Mouse (Mus musculus) lung, postnatal 0 days (tissue): ENCODE data around the gene Rpl23.

Experiments
- CTCF ChIP-seq: IDR thresholded peaks from 2 replicates; pipeline ENCODE4 v1.5.1; 2016; ENCODE audit warnings: antibody characterized with exemption, mild to moderate bottlenecking
- EP300 ChIP-seq: IDR thresholded peaks from 2 replicates; pipeline ENCODE4 v1.6.1; 2016; ENCODE audit warnings: antibody characterized with exemption, mild to moderate bottlenecking, control low read depth

DNA sequence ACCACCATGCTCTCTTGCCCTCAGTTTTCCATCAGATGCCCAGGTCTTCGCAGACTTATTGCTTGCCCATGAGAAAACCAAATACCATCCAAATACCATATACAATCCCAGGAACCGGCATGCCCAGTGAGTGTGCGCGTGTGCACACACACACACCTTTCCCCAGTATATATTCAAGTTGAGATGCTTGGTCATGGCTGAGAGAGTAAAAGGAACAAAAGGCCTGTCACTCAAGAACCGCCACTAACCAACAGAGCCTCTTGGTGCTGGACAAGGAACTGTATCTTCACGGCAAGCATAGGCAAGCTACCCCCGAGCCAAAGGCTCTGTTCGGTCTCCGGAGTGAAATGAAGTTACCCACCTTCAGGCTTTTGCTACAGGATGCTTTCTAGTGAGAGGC lies 39.6 kb downstream of the Rpl23 start:
- TF ChIP-seq CTCF (no peak), EP300 (no peak)
